Mouse (Mus musculus): Measurements from ENCODE around the gene Cnksr3. TPM values are rescaled to one million over a fixed set of nuclear protein-coding genes. Genes with fewer than 3 reads are reported as not detected.

The Cnksr3 gene
- polyA plus RNA-seq, 2 experiments = 12.3 to 15.3 TPM

DNA sequence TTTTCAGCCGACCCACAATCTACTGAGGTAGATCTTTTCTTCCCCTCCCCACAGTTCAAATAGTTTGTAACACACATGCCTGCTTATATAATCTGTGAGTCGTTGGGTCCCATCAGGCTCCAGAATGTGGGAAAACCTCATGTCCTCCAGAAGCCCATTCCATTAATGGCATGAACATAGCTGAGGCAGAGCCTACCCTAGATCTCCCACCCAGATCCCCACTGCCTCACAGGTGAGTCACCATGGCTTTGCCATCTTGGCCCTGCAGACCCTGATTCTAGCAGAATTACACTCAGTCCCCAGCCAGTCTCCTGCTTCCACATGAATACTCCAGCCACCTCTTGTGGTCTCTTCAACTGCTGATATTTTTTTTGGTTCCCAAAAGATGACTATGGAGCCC, 136.4 kb downstream of the Cnksr3 start:
- Histone ChIP-seq H3K27ac (replicated peaks; ENCODE audit: low read depth, low read length) (no peak overlapping the region), H3K9me3 (ENCODE audit: control insufficient read depth, low read length) (no peaks in the 10 kb centered on the region), H3K4me3 (replicated peaks; ENCODE audit: low read length) (no peak overlapping the region), H3K27me3 (ENCODE audit: control insufficient read depth, insufficient read depth, low read length) (no peaks in the 10 kb centered on the region), H3K4me2 (replicated peaks; ENCODE audit: low read depth, low read length, severe bottlenecking) (no peak overlapping the region), H3K36me3 (ENCODE audit: control insufficient read depth, insufficient read depth, low read length) (no peaks in the 10 kb centered on the region), H3K4me1 (ENCODE audit: control insufficient read depth, insufficient read depth, low read length) (0 out of 2 replicates have a peak, but pooled peaks cover 7% of the 10 kb centered on the region), H3K9ac (ENCODE audit: low read depth, low read length, severe bottlenecking) (no peak overlapping the region)
- ATAC-seq (ENCODE audit: low FRiP score, low read depth) = no peak
- TF ChIP-seq POLR2A (IDR thresholded peaks at IDR 0.05; ENCODE audit: borderline replicate concordance, extremely low read depth, insufficient read depth, insufficient read length) = no peak
- DNase-seq (ENCODE audit: low spot score) = no peak
- 79% methylated on average over 2 of the region's 2 CpGs for WGBS

DNA sequence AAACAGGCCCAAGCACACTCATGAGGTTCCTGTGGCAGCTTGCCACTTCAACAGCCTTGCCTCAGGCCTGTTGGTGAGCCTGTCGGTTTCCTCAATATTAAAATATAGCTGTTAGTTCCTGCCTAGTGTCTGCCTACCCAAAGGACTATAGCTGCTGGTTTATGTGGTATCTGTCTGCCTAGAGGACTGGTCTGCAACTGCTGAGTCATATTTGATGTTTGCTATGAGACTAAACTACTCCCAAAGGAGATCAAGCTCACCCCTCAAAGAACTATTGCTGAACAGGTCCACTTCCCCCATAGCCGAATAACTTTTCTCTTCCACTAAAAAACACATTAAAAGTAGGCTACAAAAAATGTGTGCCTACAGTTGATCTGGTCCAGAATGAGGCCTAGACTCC, 137.8 kb downstream of the Cnksr3 start:
- H3K27ac ChIP-seq (replicated peaks; ENCODE audit: low read depth, low read length) = no peak overlapping the region
- DNase-seq (ENCODE audit: low spot score) (no peak), ATAC-seq (ENCODE audit: low FRiP score, low read depth) (no peak)
- no peak for TF ChIP-seq POLR2A (IDR thresholded peaks at IDR 0.05; ENCODE audit: borderline replicate concordance, extremely low read depth, insufficient read depth, insufficient read length)
- H3K4me3 ChIP-seq (replicated peaks; ENCODE audit: low read length) = no peak overlapping the region
- H3K36me3 ChIP-seq (ENCODE audit: control insufficient read depth, insufficient read depth, low read length) = no peaks in the 10 kb centered on the region
- no peaks in the 10 kb centered on the region for H3K27me3 ChIP-seq (ENCODE audit: control insufficient read depth, insufficient read depth, low read length)
- 0 out of 2 replicates have a peak, but pooled peaks cover 7% of the 10 kb centered on the region for H3K4me1 ChIP-seq (ENCODE audit: control insufficient read depth, insufficient read depth, low read length)
- H3K4me2 ChIP-seq (replicated peaks; ENCODE audit: low read depth, low read length, severe bottlenecking) = no peak overlapping the region
- WGBS = 79% methylated on average over 2 of the region's 2 CpGs
- H3K9ac ChIP-seq (ENCODE audit: low read depth, low read length, severe bottlenecking) = no peak overlapping the region
- H3K9me3 ChIP-seq (ENCODE audit: control insufficient read depth, low read length) = no peaks in the 10 kb centered on the region

DNA sequence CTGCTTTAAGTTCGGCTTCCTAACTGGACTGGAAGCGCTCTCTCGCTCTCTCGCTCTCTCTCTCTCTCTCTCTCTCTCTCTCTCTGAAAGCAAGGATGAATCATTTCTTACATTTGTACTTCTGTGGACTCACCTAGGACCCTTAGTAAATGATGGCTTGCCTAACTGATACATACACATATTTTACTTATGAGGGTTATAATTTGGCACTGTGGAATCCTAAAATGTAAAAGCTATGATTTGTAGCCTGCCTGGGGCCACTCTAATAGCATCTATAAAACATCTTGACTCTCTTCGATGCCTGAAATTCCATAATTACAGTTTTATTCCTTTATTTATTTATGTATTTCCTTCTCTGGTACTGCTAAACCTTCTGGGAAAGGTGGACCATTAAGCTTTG, 141.1 kb downstream of the Cnksr3 start:
- DNase-seq (ENCODE audit: low spot score) (no peak), ATAC-seq (ENCODE audit: low FRiP score, low read depth) (peak; percentile 41; the same call in 1 of the 2 replicates)
- Histone ChIP-seq H3K27me3 (ENCODE audit: control insufficient read depth, insufficient read depth, low read length) (no peaks in the 10 kb centered on the region), H3K36me3 (ENCODE audit: control insufficient read depth, insufficient read depth, low read length) (no peaks in the 10 kb centered on the region), H3K27ac (replicated peaks; ENCODE audit: low read depth, low read length) (no peak overlapping the region), H3K9me3 (ENCODE audit: control insufficient read depth, low read length) (no peaks in the 10 kb centered on the region), H3K9ac (ENCODE audit: low read depth, low read length, severe bottlenecking) (no peak overlapping the region), H3K4me3 (replicated peaks; ENCODE audit: low read length) (no peak overlapping the region), H3K4me2 (replicated peaks; ENCODE audit: low read depth, low read length, severe bottlenecking) (no peak overlapping the region), H3K4me1 (ENCODE audit: control insufficient read depth, insufficient read depth, low read length) (0 out of 2 replicates have a peak, but pooled peaks cover 4% of the 10 kb centered on the region)
- WGBS = 76% methylated on average over 5 of the region's 5 CpGs
- TF ChIP-seq POLR2A (IDR thresholded peaks at IDR 0.05; ENCODE audit: borderline replicate concordance, extremely low read depth, insufficient read depth, insufficient read length) = no peak

DNA sequence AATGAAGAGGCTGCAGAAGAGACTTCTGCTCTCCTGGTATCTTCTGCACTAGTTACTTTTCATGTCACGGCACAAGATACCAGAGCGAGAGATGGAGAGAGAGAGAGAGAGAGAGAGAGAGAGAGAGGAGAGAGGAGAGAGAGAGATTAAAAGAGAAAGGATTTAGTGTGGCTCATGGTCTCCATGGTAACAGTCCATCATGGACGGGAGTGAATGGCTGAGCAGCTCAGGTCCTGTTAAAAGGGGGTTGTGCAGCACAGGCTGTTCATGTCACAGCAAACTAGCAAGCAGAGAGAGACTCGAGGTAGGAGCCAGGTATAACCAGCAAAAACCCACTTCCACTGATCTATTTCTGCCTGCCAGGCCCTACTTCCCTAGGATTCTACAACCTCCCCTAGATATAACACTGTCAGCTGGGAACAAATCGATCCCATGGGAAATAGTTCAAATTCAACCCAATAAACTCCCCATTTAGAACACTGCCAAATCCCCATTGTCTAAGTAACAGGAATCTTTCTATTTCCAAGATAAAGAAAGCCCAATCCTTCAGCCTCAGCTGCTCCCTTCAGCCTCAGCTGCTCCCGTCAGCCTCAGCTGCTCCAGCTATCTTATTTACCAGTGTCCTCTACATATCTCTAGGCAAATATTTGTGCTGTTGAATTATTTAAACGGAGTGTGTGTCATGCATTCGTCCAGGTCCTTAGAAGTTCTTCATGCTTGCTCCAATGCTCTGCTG, 141.8 kb downstream of the Cnksr3 start:
- 69% methylated on average over 8 of the region's 8 CpGs for WGBS
- H3K36me3 ChIP-seq (ENCODE audit: control insufficient read depth, insufficient read depth, low read length) = no peaks in the 10 kb centered on the region
- no peaks in the 10 kb centered on the region for H3K9me3 ChIP-seq (ENCODE audit: control insufficient read depth, low read length)
- H3K4me3 ChIP-seq (replicated peaks; ENCODE audit: low read length) = no peak overlapping the region
- DNase-seq (ENCODE audit: low spot score) (no peak), ATAC-seq (ENCODE audit: low FRiP score, low read depth) (no peak)
- no peaks in the 10 kb centered on the region for H3K27me3 ChIP-seq (ENCODE audit: control insufficient read depth, insufficient read depth, low read length)
- H3K4me2 ChIP-seq (replicated peaks; ENCODE audit: low read depth, low read length, severe bottlenecking) = no peak overlapping the region
- H3K27ac ChIP-seq (replicated peaks; ENCODE audit: low read depth, low read length) = no peak overlapping the region
- TF ChIP-seq POLR2A (IDR thresholded peaks at IDR 0.05; ENCODE audit: borderline replicate concordance, extremely low read depth, insufficient read depth, insufficient read length) = no peak
- H3K4me1 ChIP-seq (ENCODE audit: control insufficient read depth, insufficient read depth, low read length) = 0 out of 2 replicates have a peak, but pooled peaks cover 4% of the 10 kb centered on the region
- no peak overlapping the region for H3K9ac ChIP-seq (ENCODE audit: low read depth, low read length, severe bottlenecking)

DNA sequence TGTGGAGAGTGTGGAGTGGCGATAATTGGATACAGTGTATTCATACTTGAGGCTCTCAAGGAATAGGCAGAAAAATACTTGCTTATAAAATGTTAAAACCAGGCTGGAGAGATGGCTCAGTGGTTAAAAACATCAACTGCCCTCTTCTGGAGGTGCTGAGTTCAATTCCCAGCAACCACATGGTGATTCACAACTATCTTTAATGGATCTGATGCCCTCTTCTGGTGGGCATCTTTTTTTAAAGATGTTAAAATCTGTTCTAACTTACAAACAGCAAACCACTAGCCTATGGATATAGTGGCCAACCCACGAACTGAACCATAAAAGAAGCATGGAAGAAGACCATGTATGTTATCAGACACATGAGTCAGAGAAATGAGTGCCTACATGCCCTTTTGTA, 142.9 kb downstream of the Cnksr3 start:
- no peaks in the 10 kb centered on the region for H3K36me3 ChIP-seq (ENCODE audit: control insufficient read depth, insufficient read depth, low read length)
- H3K9me3 ChIP-seq (ENCODE audit: control insufficient read depth, low read length) = no peaks in the 10 kb centered on the region
- no peak overlapping the region for H3K9ac ChIP-seq (ENCODE audit: low read depth, low read length, severe bottlenecking)
- no peaks in the 10 kb centered on the region for H3K27me3 ChIP-seq (ENCODE audit: control insufficient read depth, insufficient read depth, low read length)
- no peak for TF ChIP-seq POLR2A (IDR thresholded peaks at IDR 0.05; ENCODE audit: borderline replicate concordance, extremely low read depth, insufficient read depth, insufficient read length)
- no peak overlapping the region for H3K4me2 ChIP-seq (replicated peaks; ENCODE audit: low read depth, low read length, severe bottlenecking)
- DNase-seq (ENCODE audit: low spot score) (no peak), ATAC-seq (ENCODE audit: low FRiP score, low read depth) (no peak)
- H3K4me1 ChIP-seq (ENCODE audit: control insufficient read depth, insufficient read depth, low read length) = 0 out of 2 replicates have a peak, but pooled peaks cover 4% of the 10 kb centered on the region
- no peak overlapping the region for H3K27ac ChIP-seq (replicated peaks; ENCODE audit: low read depth, low read length)
- no peak overlapping the region for H3K4me3 ChIP-seq (replicated peaks; ENCODE audit: low read length)
- 83% methylated on average over 2 of the region's 2 CpGs for WGBS

Other genes with a start within 250 kb of the Cnksr3 start
- 0.31 and 0.36 TPM in 2 replicates for gene Ipcef1, start 159.8 kb downstream of the Cnksr3 start, polyA plus RNA-seq (2012; rRNA removed)
- 0.18 and 0.29 TPM in 2 replicates for gene Ipcef1, start 159.8 kb downstream of the Cnksr3 start, polyA plus RNA-seq (2014; fragmentation: Nextera tagmentation; extraction: Ambion mirVana)

All from limb, embryonic 14.5 days (tissue).